Mouse (Mus musculus) neural tube, embryonic 12.5 days (tissue): ENCODE results near the gene Nprl2. TPM values are rescaled to one million over a fixed set of nuclear protein-coding genes. Genes with fewer than 3 reads are reported as not detected.
"Not testable (repeated sequence)": the region's sequence is repeated elsewhere in the genome, so short reads cannot be mapped to it uniquely, and the experiment has no call there.

Experiments
- ATAC-seq: fragments of 200-750 bp; cut with Nextera tagmentation; 2 replicates; pipeline ENCODE4 v1.8.0; 2017; ENCODE audit warnings: low read depth, mild to moderate bottlenecking, moderate TSS enrichment, moderate library complexity; ENCODE audit not compliant: low FRiP score
- H3K27ac ChIP-seq: fragments of 300-500 bp; sonication (generic); 2 replicates; pipeline ENCODE4 v1.5.1; 2016
- H3K27me3 ChIP-seq: fragments of 300-500 bp; sonication (generic); replicated peaks from 2 replicates; pipeline ENCODE4 v1.6.1; 2016; ENCODE audit warnings: mild to moderate bottlenecking
- H3K36me3 ChIP-seq: fragments of 300-500 bp; sonication (generic); 2 replicates; pipeline ENCODE4 v1.6.1; 2016; ENCODE audit warnings: mild to moderate bottlenecking
- H3K4me1 ChIP-seq: fragments of 300-500 bp; sonication (generic); 2 replicates; pipeline ENCODE4 v1.6.1; 2016
- H3K4me2 ChIP-seq: fragments of 300-500 bp; sonication (generic); replicated peaks from 2 replicates; pipeline ENCODE4 v1.6.1; 2016; ENCODE audit warnings: mild to moderate bottlenecking
- H3K4me3 ChIP-seq: fragments of 300-500 bp; sonication (generic); 2 replicates; pipeline ENCODE4 v1.5.1; 2016
- H3K9ac ChIP-seq: fragments of 300-500 bp; sonication (generic); 2 replicates; pipeline ENCODE4 v1.6.1; 2016; ENCODE audit warnings: mild to moderate bottlenecking
- H3K9me3 ChIP-seq: fragments of 300-500 bp; sonication (generic); 2 replicates; pipeline ENCODE4 v1.6.1; 2016; ENCODE audit warnings: mild to moderate bottlenecking
- WGBS: fragments of 180-500 bp; shearing (Covaris S2); methylation state at CpG from one replicate; pipeline ENCODE4 v1.1.7; 2016; 5-methylcytosine and 5-hydroxymethylcytosine counted together
- polyA plus RNA-seq: library from polyadenylated mRNA; unstranded; fragments of >200 nt; fragmentation: Nextera tagmentation; extraction: Ambion mirVana; gene quantifications from 2 replicates; pipeline ENCODE4 v1.2.1, GENCODE M21; 2016

The Nprl2 gene
- polyA plus RNA-seq, 1 experiment from 2014 or later, result 55.2 TPM

GRCm38 (mm10) chr9:107563029-107563581 is 21.1 kb downstream of the Nprl2 start, which contains the start of gene Tusc2:
Tusc2 (plus strand) TSS chr9:107563255.
- Histone ChIP-seq H3K4me2 (peak within 1 kb of the TSS; percentile 90), H3K36me3 (peaks cover 53% of the 10 kb centered on the region), H3K27ac (0 out of 2 replicates have a peak within 1 kb of the TSS, but pooled peaks have one; percentile 42), H3K27me3 (no peaks in the 10 kb centered on the region), H3K4me1 (peaks cover 25% of the 10 kb centered on the region), H3K9me3 (no peaks in the 10 kb centered on the region), H3K9ac (peak within 1 kb of the TSS; percentile 90), H3K4me3 (peak within 1 kb of the TSS; percentile 96)
- peak; percentile 91 for ATAC-seq
- under 1% methylated on average over 46 of the region's 46 CpGs for WGBS

- not testable (repeated sequence) for H3K27ac ChIP-seq, ATAC-seq, H3K9me3 ChIP-seq, H3K27me3 ChIP-seq, H3K4me3 ChIP-seq, H3K9ac ChIP-seq
- Histone ChIP-seq H3K4me1 (peaks cover 40% of the 10 kb centered on the region), H3K4me2 (peak overlapping the region; percentile 90; the same call in 1 of the 2 replicates), H3K36me3 (peaks cover 33% of the 10 kb centered on the region)
- 49% methylated on average over 5 of the region's 5 CpGs for WGBS
Measured at GRCm38 (mm10) chr9:107565556-107565955, 23.5 kb downstream of the Nprl2 start.

GRCm38 (mm10) chr9:107566041-107566709 is 24.1 kb downstream of the Nprl2 start:
- Histone ChIP-seq H3K27ac (no peak overlapping the region), H3K4me2 (no peak overlapping the region), H3K4me1 (peaks cover 46% of the 10 kb centered on the region), H3K9me3 (no peaks in the 10 kb centered on the region), H3K36me3 (peaks cover 33% of the 10 kb centered on the region), H3K9ac (no peak overlapping the region), H3K4me3 (no peak overlapping the region), H3K27me3 (no peaks in the 10 kb centered on the region)
- 61% methylated on average over 15 of the region's 15 CpGs for WGBS
- ATAC-seq, result no peak

GRCm38 (mm10) chr9:107566855-107567254 is 24.8 kb downstream of the Nprl2 start:
- no peak for ATAC-seq
- H3K27ac ChIP-seq, result no peak overlapping the region
- H3K4me3 ChIP-seq, result no peak overlapping the region
- peaks cover 53% of the 10 kb centered on the region for H3K4me1 ChIP-seq
- no peaks in the 10 kb centered on the region for H3K9me3 ChIP-seq
- H3K27me3 ChIP-seq, result no peaks in the 10 kb centered on the region
- H3K4me2 ChIP-seq, result peak overlapping the region; percentile 90
- peaks cover 33% of the 10 kb centered on the region for H3K36me3 ChIP-seq
- no peak overlapping the region for H3K9ac ChIP-seq
- WGBS, result 69% methylated on average over 3 of the region's 3 CpGs

GRCm38 (mm10) chr9:107567702-107568319 is 25.8 kb downstream of the Nprl2 start, which contains the start of gene Hyal2:
Hyal2 (plus strand) TSS chr9:107567945.
- peak within 1 kb of the TSS; percentile 51 for H3K27ac ChIP-seq
- 6% methylated on average over 18 of the region's 18 CpGs for WGBS
- H3K36me3 ChIP-seq, result peaks cover 37% of the 10 kb centered on the region
- peaks cover 57% of the 10 kb centered on the region for H3K4me1 ChIP-seq
- peak within 1 kb of the TSS; percentile 72 for H3K9ac ChIP-seq
- H3K27me3 ChIP-seq, result no peaks in the 10 kb centered on the region
- ATAC-seq, result no peak
- H3K4me2 ChIP-seq, result peak within 1 kb of the TSS; percentile 90
- peak within 1 kb of the TSS; percentile 60 for H3K4me3 ChIP-seq
- H3K9me3 ChIP-seq, result no peaks in the 10 kb centered on the region

GRCm38 (mm10) chr9:107568331-107569261 is 26.6 kb downstream of the Nprl2 start:
- Histone ChIP-seq H3K4me3 (peak overlapping the region; percentile 60), H3K4me1 (peaks cover 53% of the 10 kb centered on the region), H3K9me3 (no peaks in the 10 kb centered on the region), H3K36me3 (peaks cover 44% of the 10 kb centered on the region), H3K4me2 (peak overlapping the region; percentile 90), H3K9ac (peak overlapping the region; percentile 72), H3K27ac (peak overlapping the region; percentile 51), H3K27me3 (no peaks in the 10 kb centered on the region)
- peak; percentile 88 for ATAC-seq
- under 1% methylated on average over 41 of the region's 41 CpGs for WGBS

- Histone ChIP-seq H3K4me3 (peak overlapping the region; percentile 60), H3K27ac (peak overlapping the region; percentile 51; the same call in 1 of the 2 replicates), H3K9me3 (no peaks in the 10 kb centered on the region), H3K27me3 (no peaks in the 10 kb centered on the region), H3K9ac (peak overlapping the region; percentile 72), H3K4me1 (peaks cover 46% of the 10 kb centered on the region), H3K36me3 (peaks cover 49% of the 10 kb centered on the region), H3K4me2 (peak overlapping the region; percentile 90)
- under 1% methylated on average over 23 of the region's 23 CpGs for WGBS
- peak; percentile 46 for ATAC-seq
Measured at GRCm38 (mm10) chr9:107569270-107569669, 27.2 kb downstream of the Nprl2 start.

- Histone ChIP-seq H3K4me3 (peak overlapping the region; percentile 60), H3K4me1 (peaks cover 45% of the 10 kb centered on the region), H3K4me2 (peak overlapping the region; percentile 90), H3K9me3 (no peaks in the 10 kb centered on the region), H3K36me3 (peaks cover 53% of the 10 kb centered on the region), H3K27me3 (no peaks in the 10 kb centered on the region), H3K9ac (peak overlapping the region; percentile 72), H3K27ac (no peak overlapping the region)
- ATAC-seq, result no peak
- WGBS, result 59% methylated on average over 13 of the region's 13 CpGs
Measured at GRCm38 (mm10) chr9:107570016-107570415, 28.0 kb downstream of the Nprl2 start.

GRCm38 (mm10) chr9:107570845-107571244 is 28.8 kb downstream of the Nprl2 start:
- no peak overlapping the region for H3K9ac ChIP-seq
- peaks cover 46% of the 10 kb centered on the region for H3K36me3 ChIP-seq
- peak overlapping the region; percentile 60; the same call in 1 of the 2 replicates for H3K4me3 ChIP-seq
- 96% methylated on average over 21 of the region's 21 CpGs for WGBS
- H3K27ac ChIP-seq, result no peak overlapping the region
- no peaks in the 10 kb centered on the region for H3K9me3 ChIP-seq
- peak overlapping the region; percentile 90 for H3K4me2 ChIP-seq
- no peak for ATAC-seq
- H3K4me1 ChIP-seq, result peaks cover 45% of the 10 kb centered on the region
- no peaks in the 10 kb centered on the region for H3K27me3 ChIP-seq

- no peak overlapping the region for H3K27ac ChIP-seq
- ATAC-seq, result no peak
- H3K4me1 ChIP-seq, result peaks cover 53% of the 10 kb centered on the region
Measured at GRCm38 (mm10) chr9:107571534-107572326, 29.7 kb downstream of the Nprl2 start.

GRCm38 (mm10) chr9:107572327-107572662 is 30.3 kb downstream of the Nprl2 start:
- Histone ChIP-seq H3K36me3 (peaks cover 46% of the 10 kb centered on the region), H3K27ac (no peak overlapping the region), H3K4me2 (0 out of 2 replicates have a peak overlapping the region, but pooled peaks have one; percentile 24), H3K9me3 (no peaks in the 10 kb centered on the region), H3K9ac (no peak overlapping the region), H3K4me3 (no peak overlapping the region), H3K4me1 (peaks cover 55% of the 10 kb centered on the region), H3K27me3 (no peaks in the 10 kb centered on the region)
- 100% methylated on average over 2 of the region's 2 CpGs for WGBS
- ATAC-seq, result no peak

More at GRCm38 (mm10) chr9:107571534-107572326, 29.7 kb downstream of the Nprl2 start:
- no peaks in the 10 kb centered on the region for H3K27me3 ChIP-seq
- peak overlapping the region; percentile 90 for H3K4me2 ChIP-seq
- 95% methylated on average over 22 of the region's 22 CpGs for WGBS
- no peaks in the 10 kb centered on the region for H3K9me3 ChIP-seq
- peaks cover 46% of the 10 kb centered on the region for H3K36me3 ChIP-seq
- no peak overlapping the region for H3K4me3 ChIP-seq
- H3K9ac ChIP-seq, result no peak overlapping the region
